In the genomic region with DNA sequence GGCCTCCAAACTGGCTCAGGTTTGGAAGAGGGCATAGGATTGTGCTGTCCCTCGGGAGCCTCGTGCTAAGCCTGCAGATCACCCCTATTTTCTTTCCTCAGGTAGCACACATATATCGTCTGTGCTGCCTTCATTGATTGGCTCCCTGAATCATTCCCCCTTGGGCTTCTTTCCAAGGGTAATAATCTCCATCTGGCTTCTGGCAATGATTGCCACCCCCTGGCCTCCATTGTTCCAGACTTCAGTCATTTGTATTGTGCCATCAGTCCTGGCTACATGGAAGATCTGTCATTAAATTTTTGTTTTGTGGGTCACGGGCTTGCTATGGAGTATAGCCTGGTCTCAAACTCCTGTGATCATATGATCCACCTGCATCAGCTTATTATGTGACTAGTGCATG, we compare ENCODE assay signal across 10 mouse cellular contexts. TPM values are rescaled to one million over a fixed set of nuclear protein-coding genes. Genes with fewer than 3 reads are reported as not detected.
DNase-seq lines count a peak whose midpoint lies in the region; TF ChIP-seq lines count a peak whose summit lies in the region.
"Had no signal": no experiment of that assay in that cellular context is flagged by ENCODE, and none has a peak within 500 bp of the region (broad histone marks: within the 10 kb centered on the region; RNA-seq: fewer than 3 reads in every experiment).

No protein-coding gene starts in this region.

- no peak for TF ChIP-seq CTCF in brain, embryonic 14.5 days (IDR thresholded peaks at IDR 0.05; ENCODE audit: borderline replicate concordance, extremely low read depth, insufficient read depth, insufficient read length)

- TF ChIP-seq POLR2A in brain, embryonic 14.5 days (IDR thresholded peaks at IDR 0.05; ENCODE audit: borderline replicate concordance, extremely low read depth, insufficient read depth, insufficient read length, poor library complexity, severe bottlenecking): no peak

- peak; percentile 61 for DNase-seq in cerebellum, adult 9-10 months
- DNase-seq in cerebellum, adult 8-10 months: no peak
- DNase-seq in cerebellum, postnatal 10 days: peak; percentile 45 to 55
- DNase-seq in cerebellum, adult 11 months: no peak
- DNase-seq in brain, embryonic 14.5 days (ENCODE audit: low read depth): peak; percentile 43
- DNase-seq in kidney, postnatal 36 days: no peak
- DNase-seq: adrenal gland, adult 2 months; adrenal gland, postnatal 10 days; adrenal gland, postnatal 25 days; forebrain, postnatal 0 days had no signal

RNA-seq across cellular contexts. Expression of gene Tamm41, which starts 17.8 kb away (rescaled TPM):
- 38.6 and 46.8 TPM in 2 replicates for polyA plus RNA-seq in brain, embryonic 14.5 days (2012; rRNA removed)

Comparison
In these comparisons a context has a peak if more than half of its experiments do, and no peak if none do; other contexts are left out.
1. DNase-seq: peak in cerebellum, adult 9-10 months (single experiment), cerebellum, postnatal 10 days (2 of 2) and brain, embryonic 14.5 days (single experiment); none in cerebellum, adult 8-10 months (single experiment), cerebellum, adult 11 months (single experiment) and kidney, postnatal 36 days (0 of 2).